Mouse (Mus musculus): ENCODE data around the gene Nfe2.
A peak's percentile ranks its signal among the peaks of the same experiment; 100 is the strongest.

DNA sequence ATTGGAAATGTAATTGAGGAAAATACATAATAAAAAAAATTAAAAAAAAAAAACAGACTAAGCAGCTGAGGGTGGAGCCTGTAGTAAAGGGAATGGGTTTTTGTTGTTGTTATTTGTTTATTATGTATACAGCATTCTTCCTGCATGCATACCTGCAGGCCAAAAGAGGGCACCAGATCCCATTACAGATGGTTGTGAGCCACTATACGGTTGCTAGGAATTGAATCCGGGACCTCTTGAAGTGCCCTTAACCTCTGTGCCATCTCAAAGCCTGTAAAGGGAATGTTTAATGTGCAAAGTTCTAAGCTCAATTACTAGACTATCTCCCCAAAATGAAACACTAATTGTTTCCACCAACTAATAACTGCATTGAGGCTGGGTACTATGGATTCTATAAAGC is 34.0 kb downstream of the Nfe2 start:
- TF ChIP-seq CTCF (conservative IDR thresholded peaks at IDR 0.05; ENCODE audit: low read length) (peak; percentile 8; the same call in 1 of the 2 replicates), NANOG (IDR thresholded peaks at IDR 0.05; ENCODE audit: borderline replicate concordance, low read length) (no peak), POU5F1 (IDR thresholded peaks at IDR 0.05; ENCODE audit: borderline replicate concordance, low read length) (no peak)
